Comparison of ENCODE assay signal across 9 mouse cellular contexts in genomic region chrX:20162322-20162711, GRCm38 (mm10).
DNase-seq lines count a peak whose midpoint lies in the region; ATAC-seq and TF ChIP-seq lines count a peak whose summit lies in the region.
"Had no signal": no experiment of that assay in that cellular context is flagged by ENCODE, and none has a peak within 500 bp of the region (broad histone marks: within the 10 kb centered on the region; RNA-seq: fewer than 3 reads in every experiment).

No protein-coding gene starts in this region.

- peak; percentile 54; the same call in 1 of the 2 replicates for ATAC-seq in hindbrain, embryonic 12.5 days (ENCODE audit: low FRiP score)
- peak; percentile 27; the same call in 1 of the 2 replicates for ATAC-seq in midbrain, postnatal 0 days (ENCODE audit: low FRiP score)

- no peaks in the 10 kb centered on the region for H3K9me3 ChIP-seq in hindbrain, embryonic 12.5 days (replicated peaks)
- no peaks in the 10 kb centered on the region for H3K9me3 ChIP-seq in limb, embryonic 10.5 days (replicated peaks)
- no peaks in the 10 kb centered on the region for H3K9me3 ChIP-seq in midbrain, postnatal 0 days (ENCODE audit: low read length)
- H3K9me3 ChIP-seq: embryonic facial prominence, embryonic 13.5 days had no signal

- H3K4me1 ChIP-seq in hindbrain, embryonic 12.5 days: no peaks in the 10 kb centered on the region
- H3K4me1 ChIP-seq in limb, embryonic 10.5 days: no peaks in the 10 kb centered on the region
- H3K4me1 ChIP-seq in midbrain, postnatal 0 days (ENCODE audit: insufficient read depth, low read length): no peaks in the 10 kb centered on the region
- H3K4me1 ChIP-seq: embryonic facial prominence, embryonic 13.5 days had no signal

- H3K27ac ChIP-seq in hindbrain, embryonic 12.5 days: no peak overlapping the region
- no peak overlapping the region for H3K27ac ChIP-seq in limb, embryonic 10.5 days
- H3K27ac ChIP-seq in midbrain, postnatal 0 days (ENCODE audit: low read depth, low read length): no peak overlapping the region
- H3K27ac ChIP-seq: embryonic facial prominence, embryonic 13.5 days had no signal

- 8% methylated on average over 4 of the region's 4 CpGs for WGBS in hindbrain, embryonic 12.5 days
- WGBS in limb, embryonic 10.5 days: 4% methylated on average over 4 of the region's 4 CpGs
- 6% methylated on average over 4 of the region's 4 CpGs for WGBS in midbrain, postnatal 0 days

- TF ChIP-seq CTCF in midbrain, postnatal 0 days (IDR thresholded peaks at IDR 0.05): peak; percentile 73

- no peak overlapping the region for H3K4me2 ChIP-seq in hindbrain, embryonic 12.5 days (replicated peaks)
- no peak overlapping the region for H3K4me2 ChIP-seq in midbrain, postnatal 0 days (ENCODE audit: low read depth, low read length, poor library complexity, severe bottlenecking)
- H3K4me2 ChIP-seq: embryonic facial prominence, embryonic 13.5 days had no signal

- H3K27me3 ChIP-seq in hindbrain, embryonic 12.5 days: no peaks in the 10 kb centered on the region
- H3K27me3 ChIP-seq in limb, embryonic 10.5 days (ENCODE audit: low read depth, poor library complexity, severe bottlenecking): no peaks in the 10 kb centered on the region
- no peaks in the 10 kb centered on the region for H3K27me3 ChIP-seq in midbrain, postnatal 0 days (ENCODE audit: insufficient read depth, low read length)
- H3K27me3 ChIP-seq: embryonic facial prominence, embryonic 13.5 days had no signal

- H3K9ac ChIP-seq in hindbrain, embryonic 12.5 days: no peak overlapping the region
- no peak overlapping the region for H3K9ac ChIP-seq in midbrain, postnatal 0 days (replicated peaks; ENCODE audit: low read length, poor library complexity, severe bottlenecking)
- H3K9ac ChIP-seq: embryonic facial prominence, embryonic 13.5 days had no signal

- DNase-seq in layer of hippocampus, adult 11-12 months (ENCODE audit: low spot score): peak; percentile 14
- DNase-seq in layer of hippocampus, adult 9-11 months: no peak
- peak; percentile 42 for DNase-seq in WW6 (ENCODE audit: low read depth, low spot score)
- peak; percentile 72 for DNase-seq in embryo, embryonic 10.5 days (ENCODE audit: low spot score)
- DNase-seq in limb, embryonic 10.5 days (ENCODE audit: low spot score): peak; percentile 52
- DNase-seq in midbrain, postnatal 0 days (ENCODE audit: low spot score): peak; percentile 42
- peak; percentile 3 to 21 for DNase-seq in thymus, postnatal 36 days

- H3K36me3 ChIP-seq in hindbrain, embryonic 12.5 days: no peaks in the 10 kb centered on the region
- H3K36me3 ChIP-seq in limb, embryonic 10.5 days: no peaks in the 10 kb centered on the region
- H3K36me3 ChIP-seq in midbrain, postnatal 0 days (ENCODE audit: insufficient read depth, low read length): no peaks in the 10 kb centered on the region
- H3K36me3 ChIP-seq: embryonic facial prominence, embryonic 13.5 days had no signal

- no peak overlapping the region for H3K4me3 ChIP-seq in hindbrain, embryonic 12.5 days
- no peak overlapping the region for H3K4me3 ChIP-seq in limb, embryonic 10.5 days
- no peak overlapping the region for H3K4me3 ChIP-seq in midbrain, postnatal 0 days (ENCODE audit: low read depth, low read length)
- H3K4me3 ChIP-seq: embryonic facial prominence, embryonic 13.5 days had no signal
